Mouse (Mus musculus): ENCODE data around the gene Rab3il1.
A peak's percentile ranks its signal among the peaks of the same experiment; 100 is the strongest.

Rab3il1 gene

DNA sequence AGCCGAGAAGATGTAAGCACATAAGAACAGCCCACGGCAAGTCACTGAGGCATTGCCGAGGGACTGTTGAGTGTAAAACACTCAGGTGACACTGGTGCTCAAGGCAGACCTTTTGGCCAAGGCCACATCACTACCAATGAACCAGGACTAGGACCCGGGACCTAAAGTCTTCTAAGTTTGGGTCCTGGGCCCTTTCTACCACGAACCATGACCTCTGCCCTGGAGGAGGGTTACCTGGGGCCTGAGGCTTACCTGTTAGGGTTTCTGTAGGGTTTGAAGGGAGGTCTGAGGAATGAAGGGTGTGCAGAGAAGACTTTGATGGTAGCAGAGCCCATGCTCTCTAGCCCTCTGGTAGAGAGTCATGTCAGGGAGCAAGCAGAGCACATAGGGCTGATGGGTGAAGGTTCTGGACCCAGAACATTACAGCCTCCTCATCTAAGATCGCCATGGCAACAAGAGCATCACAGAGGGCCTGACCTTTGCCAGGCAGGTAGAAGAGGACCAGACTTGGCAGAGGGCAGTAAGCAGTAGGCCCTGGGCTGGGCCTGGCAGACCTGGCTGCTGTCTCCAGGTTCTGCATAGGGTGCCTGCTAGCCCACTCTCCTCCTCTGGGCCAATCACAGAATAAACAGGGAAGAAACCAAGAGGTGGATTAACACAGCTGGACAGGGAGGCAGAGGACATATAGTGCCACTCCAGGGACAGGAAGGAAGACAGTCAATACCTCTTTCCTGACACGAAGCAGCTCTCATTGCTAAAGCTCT, at the start of gene Rab3il1, which contains the start of gene Best1:
Gene Rab3il1 (plus strand): TSS at position 464 of the 764 bp plus-strand sequence.
Gene Best1 (minus strand): TSS at position 428 of the 764 bp plus-strand sequence.
- no peak for DNase-seq

DNA sequence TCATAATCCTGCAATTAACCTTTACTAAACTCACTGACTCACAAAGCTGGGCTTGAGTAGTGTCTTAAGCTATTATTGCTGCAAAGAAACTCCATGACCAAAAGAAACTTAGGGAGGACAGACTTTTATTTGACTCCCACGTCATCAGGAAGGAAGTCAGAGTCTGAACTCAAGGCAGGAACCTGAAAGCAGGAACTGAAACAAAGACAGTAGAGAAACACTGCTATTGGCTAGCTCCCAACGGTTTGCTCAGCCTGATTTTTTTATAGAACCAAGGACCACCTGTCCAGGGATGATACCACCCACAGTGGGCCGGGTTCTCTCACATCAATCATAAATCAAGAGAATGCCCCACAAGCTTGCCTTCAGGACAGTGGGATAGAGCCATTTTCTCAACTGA, 49.1 kb upstream of the Rab3il1 start:
- DNase-seq = peak; percentile 68

DNA sequence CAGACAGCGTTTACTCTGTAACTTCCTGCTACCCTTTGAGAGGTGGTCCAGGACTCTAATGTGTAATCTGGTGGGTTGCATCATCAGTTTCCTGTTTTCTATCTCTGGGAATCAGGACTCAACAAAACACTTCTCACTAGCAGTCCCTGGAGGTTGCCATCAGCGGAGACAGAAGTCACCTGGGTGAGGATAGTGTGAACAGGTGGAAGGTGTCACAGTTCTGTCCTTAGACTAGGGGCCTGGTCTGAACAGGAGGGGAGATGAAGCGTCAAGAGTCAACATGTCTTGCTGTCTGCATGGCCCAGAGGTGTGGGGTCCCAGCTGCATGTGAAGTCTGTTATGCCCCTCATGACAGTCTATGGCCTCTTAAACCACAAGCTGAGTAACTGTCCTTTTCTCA, 48.6 kb upstream of the Rab3il1 start:
- DNase-seq = no peak

DNA sequence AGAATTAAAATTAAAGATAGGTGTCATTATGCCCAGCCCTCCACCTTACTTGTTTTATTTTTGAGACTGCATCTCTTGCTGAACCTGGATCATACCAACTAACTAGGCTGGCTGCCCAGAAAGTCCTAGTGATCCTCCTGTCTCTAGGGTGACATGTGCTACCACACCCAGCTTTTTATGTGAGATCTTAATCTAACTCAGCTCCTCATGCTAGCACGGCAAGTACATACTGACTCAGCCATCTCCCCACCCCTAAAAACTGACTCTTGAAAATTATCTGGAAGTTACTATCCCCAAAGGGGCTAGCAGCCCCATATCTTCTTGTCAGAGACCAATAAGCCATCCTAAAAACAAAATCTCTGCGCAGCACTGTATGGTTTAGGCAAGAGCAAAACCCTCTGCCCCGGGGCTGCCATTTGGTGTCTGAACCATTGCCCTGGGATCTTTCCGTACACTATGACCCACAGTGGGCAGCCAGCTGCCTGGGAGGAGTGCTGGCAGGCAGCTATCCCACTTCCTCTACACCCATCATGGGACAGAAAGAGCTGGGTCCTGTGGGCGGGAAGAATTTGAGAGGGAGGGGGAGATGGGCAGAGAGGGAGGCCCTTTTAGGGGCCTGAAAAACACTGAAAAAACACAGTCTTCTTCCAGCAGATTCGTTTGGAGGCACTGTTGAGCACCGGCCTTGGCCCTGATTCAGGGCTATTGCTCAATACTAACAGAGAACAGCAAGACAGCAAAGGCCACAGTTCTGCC, 47.2 kb upstream of the Rab3il1 start:
- DNase-seq = peak; percentile 95

DNA sequence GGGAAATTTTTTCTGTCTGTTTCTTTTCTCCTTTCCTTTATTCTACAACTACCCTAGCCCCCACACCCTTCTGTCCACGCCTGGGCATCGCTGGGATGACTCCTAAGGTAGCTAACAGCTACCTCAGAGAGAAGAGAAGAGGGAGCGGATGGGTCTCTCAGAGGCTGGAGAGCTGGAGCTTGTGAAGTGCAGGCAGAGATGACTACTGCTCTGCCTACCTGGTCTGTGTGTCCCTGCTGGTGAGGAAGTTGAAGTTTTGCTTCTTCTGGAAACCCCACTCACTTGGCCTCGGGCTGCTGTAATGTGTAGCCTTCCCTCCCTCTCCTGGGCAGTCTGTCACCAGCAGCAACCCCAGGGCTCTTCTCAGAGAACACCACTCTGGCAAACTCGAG, 46.7 kb upstream of the Rab3il1 start:
- DNase-seq = peak; percentile 59

DNA sequence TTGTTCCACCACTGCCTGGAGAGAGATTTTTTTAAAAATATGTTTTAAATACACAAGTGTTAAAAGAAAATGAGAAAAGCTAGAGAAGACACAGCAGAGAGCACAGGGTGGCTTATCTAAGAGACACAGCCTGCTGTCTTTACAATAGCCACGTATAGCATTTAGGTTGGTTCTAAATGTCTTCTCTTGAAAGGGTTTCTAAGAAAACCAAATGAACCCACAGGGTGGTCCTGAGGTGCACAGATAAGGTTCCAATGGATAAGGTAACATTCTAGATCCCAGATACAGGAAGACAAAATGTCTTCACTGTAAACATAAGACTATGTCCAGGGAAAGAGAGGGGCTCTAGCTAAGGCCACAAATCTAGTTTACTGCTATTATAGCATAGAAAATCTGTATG, 46.0 kb upstream of the Rab3il1 start:
- DNase-seq = no peak

DNA sequence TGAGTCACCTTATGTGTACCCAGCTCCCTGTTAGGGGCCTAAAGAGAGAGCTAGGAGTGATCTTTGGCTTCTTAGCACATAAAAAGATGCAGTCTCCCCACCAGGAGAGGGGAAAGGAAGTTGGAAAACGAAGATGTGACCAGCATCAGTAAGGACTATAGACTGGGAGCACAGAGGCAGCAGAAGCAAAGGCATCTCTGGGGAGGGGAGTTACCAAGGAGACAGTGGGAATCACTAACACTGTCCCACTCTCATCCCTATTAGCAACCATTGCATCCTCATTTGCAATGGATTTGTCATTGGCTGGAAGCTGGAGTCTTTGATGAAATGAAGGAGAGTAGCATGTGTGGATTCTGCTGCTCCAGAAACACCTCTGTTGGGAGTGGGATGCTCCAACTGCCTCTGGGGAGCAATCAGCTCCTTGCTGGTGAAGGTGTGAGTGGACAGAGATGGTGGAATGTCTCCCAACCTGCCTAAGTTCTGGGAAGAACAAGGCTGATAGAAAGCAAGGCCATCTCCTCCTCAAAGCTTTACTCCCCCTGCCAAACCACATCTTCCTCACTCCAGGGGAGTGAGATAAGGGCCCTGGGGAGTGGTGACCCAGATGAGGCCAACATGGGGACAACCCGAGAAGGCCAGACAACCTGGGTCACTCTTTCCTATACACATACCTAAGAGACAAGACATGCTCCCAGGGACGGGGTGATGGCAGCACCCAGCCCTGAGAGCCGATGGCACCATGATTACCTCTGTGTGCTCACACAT, 44.7 kb upstream of the Rab3il1 start:
- peak; percentile 50 for DNase-seq

DNA sequence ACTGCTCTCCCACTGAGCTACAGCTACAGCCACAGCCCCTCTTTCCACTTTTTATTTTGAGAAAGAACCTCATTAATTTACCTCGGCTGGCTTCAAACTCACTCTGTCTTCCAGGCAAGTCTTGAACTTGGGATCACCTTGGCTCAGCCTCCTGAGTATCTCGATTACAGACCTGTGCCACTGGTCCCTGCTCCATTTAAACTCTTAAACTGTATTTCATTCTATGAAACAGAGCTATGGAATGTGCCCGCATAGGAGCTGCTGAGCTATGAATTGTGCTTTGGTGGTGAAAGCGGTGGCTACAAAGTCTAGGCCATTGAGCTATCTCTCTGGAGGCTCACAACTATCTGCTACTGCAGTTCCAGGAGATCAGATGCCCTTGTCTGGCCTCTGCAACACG, 43.5 kb upstream of the Rab3il1 start:
- DNase-seq = no peak

DNA sequence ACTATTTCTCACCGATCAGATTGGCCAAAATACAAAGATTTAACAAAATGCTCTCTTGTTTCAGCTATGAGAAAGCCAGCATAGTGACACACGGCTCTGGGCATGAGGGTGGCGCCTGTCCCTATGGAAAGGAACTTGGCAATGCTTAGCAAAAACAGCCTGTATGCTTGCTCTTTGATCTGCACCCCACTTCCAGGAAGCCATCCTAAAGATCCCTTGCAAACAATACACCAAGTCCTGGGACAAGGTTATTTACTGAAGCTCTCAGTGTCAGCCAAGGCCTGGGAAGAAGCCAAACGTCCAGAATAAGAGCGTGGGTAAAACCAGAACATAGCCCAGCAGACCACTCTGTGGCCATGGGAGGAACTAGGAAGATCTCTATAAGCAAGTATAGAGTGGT, 40.7 kb upstream of the Rab3il1 start:
- peak; percentile 1 for DNase-seq

DNA sequence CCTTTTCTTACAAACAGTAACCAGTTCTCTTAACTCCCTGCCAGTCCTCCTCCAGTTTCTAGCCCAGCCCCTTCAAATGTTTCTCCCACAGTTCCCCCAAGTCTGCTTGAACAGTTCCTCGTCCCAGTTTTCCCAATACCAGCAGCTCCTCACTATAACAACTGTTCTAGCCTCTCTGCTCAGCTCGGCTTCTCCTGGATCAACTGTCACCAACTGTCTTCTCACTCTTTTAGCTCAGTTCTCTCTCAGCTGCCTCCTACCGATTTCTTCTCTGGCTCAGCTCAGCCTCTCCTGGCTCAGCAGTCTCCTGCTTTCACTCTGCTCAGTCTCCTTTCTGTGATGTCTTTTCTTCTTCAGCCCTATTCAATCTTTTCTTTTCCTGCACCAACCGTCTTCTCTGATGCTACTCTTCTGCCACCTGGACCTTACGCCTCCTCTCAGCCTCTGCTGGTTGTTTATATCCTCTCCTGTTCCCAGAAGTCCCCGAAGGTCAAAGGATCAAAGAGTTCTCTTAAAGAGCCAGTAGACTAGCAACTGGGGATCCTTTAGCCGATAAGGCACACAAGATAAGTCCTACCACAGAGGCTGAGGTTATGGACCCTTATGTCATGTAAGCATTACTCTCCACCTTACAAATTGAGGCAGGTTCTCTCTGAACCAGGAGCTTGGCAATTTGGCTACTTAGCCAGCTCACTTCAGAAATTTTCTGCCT, 37.1 kb upstream of the Rab3il1 start:
- DNase-seq = peak; percentile 42

DNA sequence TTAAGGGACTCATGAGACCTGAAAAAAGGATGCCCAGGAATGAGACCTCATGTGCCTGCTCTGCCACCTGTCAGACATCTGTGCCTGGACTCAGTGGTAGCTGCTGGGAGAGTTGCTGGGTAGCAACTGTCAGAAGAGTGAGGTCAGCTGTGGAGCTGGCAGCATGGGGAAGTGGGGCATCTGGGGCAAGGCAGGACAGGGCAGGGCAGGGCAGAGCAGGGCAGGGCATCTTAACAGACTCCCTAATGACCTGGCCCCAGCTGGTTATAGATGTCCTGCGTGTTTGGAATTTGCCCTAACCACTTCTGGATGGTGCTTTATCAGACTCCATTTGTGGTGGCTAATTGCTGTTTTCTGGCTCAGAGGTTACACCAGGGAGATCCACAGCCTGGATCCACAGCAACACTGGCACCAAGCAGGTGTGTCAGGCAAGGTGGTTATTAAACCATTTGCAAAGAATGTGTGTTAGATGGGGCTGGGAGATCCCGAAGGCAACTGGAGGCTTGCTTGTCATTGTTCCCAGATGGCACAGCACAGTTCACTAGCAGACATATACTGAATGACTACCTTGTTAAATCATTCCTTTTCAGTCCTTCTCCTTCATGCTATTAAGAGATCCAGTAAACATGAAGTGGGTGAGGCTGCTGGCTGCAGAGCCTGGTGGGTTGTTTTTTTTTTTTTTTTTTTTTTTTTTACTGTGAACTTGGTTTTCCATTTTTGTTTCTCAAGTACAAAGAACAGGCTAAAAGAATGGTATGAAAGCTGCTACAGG, 35.2 kb upstream of the Rab3il1 start:
- DNase-seq = peak; percentile 9

DNA sequence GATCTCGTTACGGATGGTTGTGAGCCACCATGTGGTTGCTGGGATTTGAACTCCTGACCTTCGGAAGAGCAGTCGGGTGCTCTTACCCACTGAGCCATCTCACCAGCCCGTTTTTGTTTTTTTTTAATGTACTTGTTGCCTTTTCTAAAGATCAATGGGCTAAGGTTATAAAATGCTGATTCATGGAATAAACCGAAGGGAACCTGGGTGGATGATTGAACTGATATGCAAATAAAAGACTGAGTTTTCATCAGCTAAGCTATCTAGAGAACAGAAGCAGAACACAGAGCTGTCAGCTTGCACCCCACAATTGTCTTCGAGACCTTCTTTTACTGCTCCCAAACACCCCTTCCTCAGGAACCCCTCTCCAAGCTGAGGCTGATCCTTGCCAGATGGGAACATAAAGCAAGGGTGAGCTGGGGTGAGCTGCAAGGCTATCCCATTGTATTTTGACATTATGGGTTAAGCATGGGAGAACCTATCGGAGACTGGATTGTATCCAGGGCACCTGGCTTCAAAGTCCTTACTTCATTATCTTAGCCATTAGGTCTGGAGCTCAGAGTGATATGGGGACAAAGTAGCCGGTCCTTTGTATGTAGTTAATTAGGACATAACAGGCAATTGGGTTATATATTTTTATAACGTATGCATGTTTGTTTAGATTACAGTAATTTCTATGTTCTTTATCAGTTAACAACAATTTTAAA, 33.2 kb upstream of the Rab3il1 start:
- no peak for DNase-seq

DNA sequence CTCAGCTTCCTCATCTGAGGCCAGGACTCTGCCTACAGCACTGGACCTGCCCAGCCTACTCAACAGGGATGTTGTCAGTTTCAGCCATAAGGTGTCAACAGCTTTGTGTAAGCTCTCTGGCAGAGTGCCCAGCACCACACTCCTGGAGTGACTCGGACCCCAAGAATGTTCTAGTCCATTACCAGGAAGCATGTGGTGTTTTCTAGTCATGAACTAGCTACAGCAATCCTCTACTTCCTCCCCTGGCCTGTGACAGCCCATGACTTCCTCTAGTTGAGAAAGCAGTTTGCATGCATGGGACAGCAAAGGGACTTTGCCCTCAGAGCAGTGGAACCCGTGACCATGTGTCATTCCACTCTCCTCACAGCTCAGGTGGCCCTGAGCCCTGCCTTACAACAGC, 26.6 kb upstream of the Rab3il1 start:
- peak; percentile 67 for DNase-seq

DNA sequence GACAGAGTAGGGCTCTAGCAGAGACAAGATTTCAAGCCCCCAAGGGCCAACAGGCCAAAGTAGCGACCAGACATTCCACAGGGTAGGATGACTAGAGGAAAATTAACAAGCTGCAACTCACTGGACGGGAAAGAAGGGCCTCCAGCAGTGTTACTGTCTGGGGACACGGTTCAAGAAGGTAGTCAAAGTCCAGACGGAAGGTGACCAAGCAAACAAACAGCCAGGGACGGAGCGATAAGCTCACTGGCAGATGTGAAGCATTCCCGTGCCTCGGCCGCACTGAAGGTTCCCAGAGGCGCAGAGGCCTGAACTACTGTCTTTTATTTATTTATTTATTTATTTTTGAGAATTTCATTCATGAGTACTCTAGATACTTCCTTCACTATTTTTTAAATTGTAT, 24.4 kb upstream of the Rab3il1 start:
- DNase-seq = no peak

DNA sequence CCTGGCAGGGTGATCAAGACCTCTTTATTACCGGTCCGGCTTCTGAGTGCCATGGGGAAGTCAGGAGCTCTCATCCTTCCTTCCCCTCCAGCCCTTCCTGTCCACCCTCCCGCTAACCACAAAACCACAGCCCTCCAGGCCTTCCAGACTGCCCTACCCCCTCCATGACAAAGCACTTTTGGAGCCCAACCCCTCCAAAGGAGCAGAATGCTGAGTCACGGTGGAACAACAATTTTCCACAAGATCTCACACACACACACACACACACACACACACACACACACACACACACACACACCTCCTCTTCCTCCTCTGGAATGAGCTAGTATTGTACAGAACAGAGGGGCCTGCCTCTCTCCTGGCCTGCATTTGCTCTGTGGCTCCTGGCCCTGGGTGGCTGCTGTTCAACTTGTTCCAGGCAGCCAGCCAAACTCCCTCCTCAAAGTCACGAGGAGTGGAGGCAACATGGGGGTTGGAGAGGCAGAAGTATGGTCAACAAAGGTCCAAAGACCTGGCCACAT, 23.0 kb upstream of the Rab3il1 start:
- DNase-seq = peak; percentile 79

DNA sequence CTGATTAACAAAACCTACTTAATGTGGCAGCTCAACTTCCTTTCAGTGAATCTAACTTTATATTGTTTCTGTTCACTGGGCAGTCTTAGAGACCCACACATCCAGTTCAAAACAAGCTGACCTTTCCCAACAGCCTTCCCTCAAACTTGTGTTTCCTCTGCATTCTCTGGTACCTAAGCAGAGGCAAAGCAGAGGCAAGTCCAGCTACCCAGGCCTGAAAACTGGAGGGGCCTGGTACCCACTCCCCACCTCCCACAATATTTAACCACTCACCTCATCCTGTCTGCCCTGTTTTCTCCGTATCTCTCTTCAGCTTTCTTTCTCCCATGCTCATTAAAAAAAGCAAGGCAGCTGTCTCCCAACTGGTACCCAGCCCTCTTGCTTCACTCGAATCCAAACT, 22.3 kb upstream of the Rab3il1 start:
- no peak for DNase-seq

DNA sequence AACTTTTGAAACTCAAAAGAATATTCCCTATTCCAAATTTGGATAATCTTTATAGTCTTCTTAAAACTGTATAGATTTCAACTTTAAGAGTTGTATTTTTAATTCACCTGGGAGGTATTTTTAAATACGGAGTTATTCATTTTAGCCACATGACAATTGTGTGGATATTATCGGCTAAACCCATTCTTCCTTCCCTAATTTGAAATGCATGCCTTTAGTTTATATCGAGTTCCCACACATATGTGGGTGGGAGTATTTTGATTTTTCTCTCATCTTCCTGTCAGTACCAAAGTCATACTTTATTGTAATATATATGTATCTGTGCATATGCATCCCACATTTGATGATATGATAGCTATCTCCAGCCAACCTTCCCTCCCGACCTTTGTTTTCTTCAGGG, 21.2 kb upstream of the Rab3il1 start, which contains the start of gene Fth1:
Gene Fth1 (plus strand): TSS at position 341 of the 400 bp plus-strand sequence.
- DNase-seq = no peak

DNA sequence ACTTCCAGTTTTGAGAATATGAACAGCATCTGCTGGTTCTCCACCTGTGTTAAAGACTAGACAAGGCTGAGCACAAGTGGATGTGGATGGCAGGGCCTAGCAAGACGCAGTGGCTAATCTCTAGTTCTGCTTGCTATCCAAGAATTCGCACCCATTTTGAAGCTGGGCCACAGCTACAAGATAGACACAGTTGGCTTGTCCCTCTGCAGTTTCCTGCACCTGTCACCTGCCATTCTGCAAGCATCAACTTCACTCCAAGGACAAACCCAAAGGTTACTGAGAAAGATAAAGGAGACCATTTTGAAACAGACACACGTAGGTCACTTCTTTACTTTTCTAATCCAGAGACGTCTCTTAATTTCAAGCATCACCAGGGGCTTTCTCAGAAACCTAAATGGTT, 19.8 kb upstream of the Rab3il1 start:
- no peak for DNase-seq

DNA sequence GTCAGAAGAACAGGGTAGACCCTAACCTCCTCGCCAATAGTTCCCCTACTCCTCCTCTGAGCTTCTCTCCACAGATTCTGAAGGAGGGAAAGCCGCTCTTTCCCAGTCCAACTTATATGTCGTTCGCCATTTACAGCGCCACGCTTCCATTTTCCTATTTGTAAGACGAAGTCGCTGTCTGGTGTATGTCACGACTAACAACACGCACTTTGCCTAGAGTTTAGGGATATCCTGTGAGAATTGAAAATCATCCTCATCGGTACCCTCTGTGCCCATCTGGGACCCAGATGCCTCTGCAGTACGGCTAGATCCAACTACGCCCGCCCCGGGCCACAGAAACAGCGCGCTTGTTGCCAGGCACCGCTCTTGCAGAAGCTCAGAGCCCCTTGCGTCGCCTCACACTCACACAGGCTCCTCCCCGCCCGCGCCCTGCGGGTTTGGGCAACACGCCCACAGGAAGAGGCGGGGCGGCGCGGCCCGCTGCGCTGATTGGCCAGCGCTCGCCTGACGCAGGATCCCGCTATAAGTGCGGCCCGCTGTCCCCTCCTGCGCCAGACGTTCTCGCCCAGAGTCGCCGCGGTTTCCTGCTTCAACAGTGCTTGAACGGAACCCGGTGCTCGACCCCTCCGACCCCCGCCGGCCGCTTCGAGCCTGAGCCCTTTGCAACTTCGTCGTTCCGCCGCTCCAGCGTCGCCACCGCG, 19.2 kb upstream of the Rab3il1 start:
- DNase-seq = peak; percentile 98

DNA sequence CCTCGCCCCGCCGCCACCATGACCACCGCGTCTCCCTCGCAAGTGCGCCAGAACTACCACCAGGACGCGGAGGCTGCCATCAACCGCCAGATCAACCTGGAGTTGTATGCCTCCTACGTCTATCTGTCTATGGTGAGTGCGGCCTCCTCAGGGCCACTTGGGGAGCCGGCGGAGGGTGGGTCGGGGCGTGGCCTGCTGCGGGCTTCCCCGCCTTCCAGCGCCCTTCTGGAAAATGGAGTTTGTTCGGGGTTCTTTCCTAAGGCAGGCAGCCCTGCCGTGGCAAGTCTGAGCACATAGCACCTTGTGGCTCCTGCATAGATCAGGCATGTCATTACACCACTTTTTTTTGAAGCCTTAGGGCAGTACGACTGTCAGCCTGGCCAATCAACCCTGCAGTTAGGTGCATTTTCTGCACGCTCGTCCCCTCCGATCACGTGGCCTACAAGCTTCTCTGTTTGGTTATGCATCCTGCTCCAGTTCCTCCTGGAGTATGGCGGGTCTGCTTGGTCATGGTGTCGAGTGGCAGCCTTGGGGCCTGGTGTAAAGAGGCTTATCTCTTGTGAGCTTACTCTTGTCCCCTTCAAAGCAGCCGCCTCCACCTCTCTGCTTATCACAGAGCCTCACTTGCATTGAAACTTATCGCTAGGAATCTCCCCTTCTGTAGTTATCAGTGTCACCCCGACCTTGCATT, 18.5 kb upstream of the Rab3il1 start:
- DNase-seq = peak; percentile 72
